Mouse (Mus musculus) liver, adult 10 weeks (tissue): Measurements from ENCODE around the gene Grap. TPM values are rescaled to one million over a fixed set of nuclear protein-coding genes. Genes with fewer than 3 reads are reported as not detected.

Experiments used
- polyA plus RNA-seq: library from polyadenylated mRNA; stranded (reverse); fragments of 350-450 nt; fragmentation: Illumina TruSeq; extraction: RNeasy Lipid Tissue Mini Kit (QIAGEN cat#74804); gene quantifications from one replicate; pipeline ENCODE4 v1.2.3, GENCODE M21; 2014; ENCODE audit warnings: low read depth, low replicate concordance

The Grap gene
- polyA plus RNA-seq, result 0.61 TPM

GRCm38 (mm10) chr11:61652686-61653447 lies at the start of gene Grap:
Gene Grap (plus strand): TSS chr11:61653265.

GRCm38 (mm10) chr11:61683907-61684731 lies 31.1 kb downstream of the Grap start, which contains the start of gene Fam83g:
Gene Fam83g (plus strand): TSS chr11:61684091.

GRCm38 (mm10) chr11:61720636-61721035 lies 67.6 kb downstream of the Grap start, which contains the start of gene Slc5a10:
Gene Slc5a10 (minus strand): TSS chr11:61720826.

Other genes with a start within 250 kb of the Grap start
- gene Rnf112, start 199.1 kb upstream of the Grap start, polyA plus RNA-seq, result not detected
- 0.29 TPM for gene Mfap4, start 167.8 kb upstream of the Grap start, polyA plus RNA-seq
- 0.58 TPM for gene Mapk7, start 158.9 kb upstream of the Grap start, polyA plus RNA-seq
- gene B9d1, start 148.1 kb upstream of the Grap start, polyA plus RNA-seq, result not detected
- 3.3 TPM for gene Epn2, start 73.6 kb upstream of the Grap start, polyA plus RNA-seq
- gene Fam83g, start 30.8 kb downstream of the Grap start, polyA plus RNA-seq, result 0.08 TPM
- not detected for gene Slc5a10, start 67.6 kb downstream of the Grap start, polyA plus RNA-seq
- gene Prpsap2, start 108.8 kb downstream of the Grap start, polyA plus RNA-seq, result 20.8 TPM
- gene Ulk2, start 201.8 kb downstream of the Grap start, polyA plus RNA-seq, result 58.8 TPM